27 mouse cellular contexts compared by ENCODE assay signal in the genomic region with DNA sequence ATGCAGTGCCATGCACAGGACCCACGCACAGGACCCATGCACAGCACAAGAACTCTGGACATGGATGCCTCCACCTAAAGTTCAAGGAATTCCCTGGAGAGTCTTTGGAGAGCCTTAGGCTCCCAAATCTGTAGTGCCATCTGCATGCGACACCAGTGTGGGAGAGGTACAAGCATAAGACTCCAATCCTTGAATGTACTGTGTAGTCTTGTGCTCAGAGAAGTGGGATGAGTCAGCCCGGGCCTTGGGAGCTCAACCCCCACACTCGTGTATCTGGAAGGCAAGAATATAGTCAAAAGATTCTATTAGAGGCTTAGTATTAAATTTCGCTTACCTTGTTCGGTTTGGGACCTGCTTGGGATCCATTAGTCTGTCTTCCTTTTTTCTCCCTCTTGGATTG. TPM values are rescaled to one million over a fixed set of nuclear protein-coding genes. Genes with fewer than 3 reads are reported as not detected.
"Had no signal": no experiment of that assay in that cellular context is flagged by ENCODE, and none has a peak within 500 bp of the region (broad histone marks: within the 10 kb centered on the region; RNA-seq: fewer than 3 reads in every experiment).

No protein-coding gene starts in this region.

- H3K4me3 ChIP-seq: kidney, embryonic 15.5 days; limb, embryonic 10.5 days; limb, embryonic 13.5 days; liver, embryonic 12.5 days; liver, embryonic 15.5 days; lung, embryonic 15.5 days; megakaryocyte, embryonic 14.5 days; midbrain, embryonic 10.5 days; midbrain, embryonic 13.5 days; myocyte; neural tube, embryonic 13.5 days had no signal

- H3K4me1 ChIP-seq: limb, embryonic 10.5 days; limb, embryonic 13.5 days; liver, embryonic 12.5 days; liver, embryonic 15.5 days; lung, embryonic 15.5 days; midbrain, embryonic 10.5 days; midbrain, embryonic 13.5 days; neural tube, embryonic 13.5 days had no signal

- ATAC-seq: liver, embryonic 12.5 days; midbrain, embryonic 13.5 days; midbrain, embryonic 16.5 days had no signal

- DNase-seq: kidney, adult 11 months; kidney, adult 8-10 months; kidney, postnatal 10 days; kidney, postnatal 36 days; liver; lung, adult 18-20 months; lung, postnatal 10 days; lung, postnatal 36 days; right cerebral cortex, postnatal 4 days; thymus, adult 2 months; thymus, postnatal 14 days; thymus, postnatal 4 days had no signal

- H3K27ac ChIP-seq: kidney, embryonic 15.5 days; limb, embryonic 10.5 days; limb, embryonic 13.5 days; liver, embryonic 12.5 days; liver, embryonic 15.5 days; lung, embryonic 15.5 days; midbrain, embryonic 10.5 days; midbrain, embryonic 13.5 days; neural tube, embryonic 13.5 days; stomach, postnatal 0 days had no signal

RNA-seq across cellular contexts. Expression of gene Ttc9, which starts 15.2 kb away (rescaled TPM):
- total RNA-seq: monocyte, adult 5-6 weeks; neutrophil, adult 5-6 weeks had no signal

RNA-seq across cellular contexts. Expression of gene Adam21, which starts 47.5 kb away (rescaled TPM):
- total RNA-seq: monocyte, adult 5-6 weeks had no signal
- polyA plus RNA-seq: liver, embryonic 15.5 days had no signal
